Mouse (Mus musculus): ENCODE measurements around the gene Fam50b. TPM values are rescaled to one million over a fixed set of nuclear protein-coding genes. Genes with fewer than 3 reads are reported as not detected.

Fam50b gene
- polyA plus RNA-seq, 1 experiment from 2014 or later: not detected

DNA sequence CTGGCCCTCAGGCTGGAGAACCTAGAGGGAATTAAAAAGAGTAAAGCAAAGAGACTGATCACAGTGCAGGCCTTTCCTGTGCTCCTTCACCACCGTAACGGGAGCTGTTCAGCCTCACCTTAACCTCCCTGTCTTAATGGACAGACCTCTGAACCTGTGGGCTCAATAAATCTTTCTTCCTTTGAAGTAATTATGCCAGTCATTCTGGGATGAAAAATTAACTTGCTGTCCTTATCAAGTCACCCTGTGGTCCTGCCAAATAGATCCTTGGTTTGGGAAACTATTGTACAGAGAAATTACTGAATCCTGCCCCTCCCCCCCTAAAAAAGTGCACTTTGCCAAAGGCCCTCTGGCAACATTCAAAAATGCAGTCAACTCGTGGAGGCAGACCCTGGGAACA lies 4.4 kb downstream of the Fam50b start:
- Histone ChIP-seq H3K27ac (no peak overlapping the region), H3K4me3 (no peak overlapping the region), H3K9me3 (replicated peaks) (no peaks in the 10 kb centered on the region), H3K36me3 (no peaks in the 10 kb centered on the region), H3K4me2 (no peak overlapping the region), H3K4me1 (replicated peaks) (peaks cover 25% of the 10 kb centered on the region), H3K27me3 (no peaks in the 10 kb centered on the region), H3K9ac (no peak overlapping the region)
- WGBS: 62% methylated on average over 3 of the region's 3 CpGs
- ATAC-seq (replicated peaks; ENCODE audit: insufficient number of reproducible peaks, insufficient read depth, low FRiP score, low read depth): no peak

DNA sequence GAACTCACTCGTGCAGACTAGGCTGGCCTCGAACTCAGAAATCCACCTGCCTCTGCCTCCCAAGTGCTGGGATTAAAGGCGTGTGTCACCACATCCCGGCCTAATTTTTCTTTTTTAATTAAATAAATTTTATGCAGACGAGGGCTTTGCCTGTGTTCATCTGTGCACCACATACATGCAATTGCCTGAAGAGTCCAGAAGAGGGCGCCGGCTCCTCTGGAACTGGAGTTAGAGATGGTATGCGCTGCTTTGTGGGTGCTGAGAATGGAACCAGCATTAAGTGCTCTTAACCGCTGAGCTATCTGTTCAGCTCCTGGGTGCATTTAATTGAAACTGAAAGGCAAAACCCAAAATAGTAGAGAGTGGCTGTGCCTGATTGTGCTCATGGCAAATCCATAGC lies 6.6 kb downstream of the Fam50b start:
- H3K4me3 ChIP-seq: no peak overlapping the region
- no peak overlapping the region for H3K27ac ChIP-seq
- H3K4me2 ChIP-seq: no peak overlapping the region
- no peak overlapping the region for H3K9ac ChIP-seq
- peaks cover 20% of the 10 kb centered on the region for H3K4me1 ChIP-seq (replicated peaks)
- H3K9me3 ChIP-seq (replicated peaks): no peaks in the 10 kb centered on the region
- no peaks in the 10 kb centered on the region for H3K27me3 ChIP-seq
- 82% methylated on average over 9 of the region's 9 CpGs for WGBS
- H3K36me3 ChIP-seq: no peaks in the 10 kb centered on the region
- no peak for ATAC-seq (replicated peaks; ENCODE audit: insufficient number of reproducible peaks, insufficient read depth, low FRiP score, low read depth)

DNA sequence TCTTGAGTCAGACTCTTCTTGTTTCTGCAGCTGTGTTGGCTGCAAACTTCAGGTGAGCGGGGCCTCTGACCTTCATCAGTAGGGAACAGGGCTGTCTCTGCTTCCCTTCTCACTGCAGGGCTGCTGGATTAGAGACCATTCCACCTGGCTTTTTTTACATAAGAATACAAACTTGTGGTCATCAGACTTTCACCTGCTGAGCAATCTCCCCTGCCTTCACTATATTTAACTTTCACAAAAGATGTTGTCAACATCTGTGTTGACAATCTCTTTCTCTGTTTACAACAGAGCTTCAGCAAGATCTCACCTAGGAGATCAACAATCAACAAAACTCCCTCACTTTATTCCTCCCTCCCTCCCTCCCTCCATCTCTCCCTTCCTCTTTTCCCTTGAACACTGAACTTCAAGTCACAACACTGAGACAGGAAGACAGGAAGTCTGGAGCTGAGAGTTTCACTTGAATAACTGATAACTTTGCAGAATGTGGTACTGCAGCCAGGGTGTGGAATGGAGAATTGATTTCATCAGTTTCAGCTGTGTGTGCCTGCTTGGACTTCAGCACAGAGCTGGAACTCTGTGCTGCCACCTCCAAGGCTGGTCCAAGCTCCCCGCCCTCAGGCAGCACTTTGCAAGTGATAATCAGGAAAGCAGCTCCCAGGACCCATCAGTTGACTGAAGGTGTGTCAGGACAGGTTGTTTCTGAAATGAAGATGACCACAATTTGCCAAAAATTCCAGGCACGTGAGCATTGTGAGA lies 7.3 kb downstream of the Fam50b start:
- H3K4me3 ChIP-seq: no peak overlapping the region
- no peak overlapping the region for H3K9ac ChIP-seq
- H3K4me1 ChIP-seq (replicated peaks): peaks cover 20% of the 10 kb centered on the region
- H3K4me2 ChIP-seq: no peak overlapping the region
- no peaks in the 10 kb centered on the region; the same call in 1 of the 2 replicates for H3K9me3 ChIP-seq (replicated peaks)
- no peaks in the 10 kb centered on the region for H3K27me3 ChIP-seq
- no peak for ATAC-seq (replicated peaks; ENCODE audit: insufficient number of reproducible peaks, insufficient read depth, low FRiP score, low read depth)
- 61% methylated on average over 3 of the region's 3 CpGs for WGBS
- H3K36me3 ChIP-seq: no peaks in the 10 kb centered on the region
- H3K27ac ChIP-seq: no peak overlapping the region

DNA sequence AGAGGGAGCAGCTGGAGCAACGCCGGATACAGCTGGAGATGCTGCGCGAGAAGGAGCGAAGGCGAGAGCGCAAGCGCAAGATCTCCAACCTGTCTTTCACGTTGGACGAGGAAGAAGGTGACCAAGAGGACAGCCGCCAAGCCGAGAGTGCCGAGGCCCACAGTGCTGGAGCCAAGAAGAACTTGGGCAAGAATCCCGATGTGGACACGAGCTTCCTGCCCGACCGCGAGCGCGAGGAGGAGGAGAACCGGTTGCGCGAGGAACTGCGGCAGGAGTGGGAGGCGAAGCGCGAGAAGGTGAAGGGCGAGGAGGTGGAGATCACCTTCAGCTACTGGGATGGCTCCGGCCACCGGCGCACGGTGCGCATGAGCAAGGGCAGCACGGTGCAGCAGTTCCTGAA lies 12.2 kb downstream of the Fam50b start:
- Histone ChIP-seq H3K27me3 (no peaks in the 10 kb centered on the region), H3K36me3 (no peaks in the 10 kb centered on the region), H3K27ac (no peak overlapping the region), H3K9ac (no peak overlapping the region), H3K9me3 (replicated peaks) (no peaks in the 10 kb centered on the region; the same call in 1 of the 2 replicates), H3K4me1 (replicated peaks) (peaks cover 14% of the 10 kb centered on the region), H3K4me3 (no peak overlapping the region), H3K4me2 (no peak overlapping the region)
- WGBS: 91% methylated on average over 34 of the region's 34 CpGs
- no peak for ATAC-seq (replicated peaks; ENCODE audit: insufficient number of reproducible peaks, insufficient read depth, low FRiP score, low read depth)

DNA sequence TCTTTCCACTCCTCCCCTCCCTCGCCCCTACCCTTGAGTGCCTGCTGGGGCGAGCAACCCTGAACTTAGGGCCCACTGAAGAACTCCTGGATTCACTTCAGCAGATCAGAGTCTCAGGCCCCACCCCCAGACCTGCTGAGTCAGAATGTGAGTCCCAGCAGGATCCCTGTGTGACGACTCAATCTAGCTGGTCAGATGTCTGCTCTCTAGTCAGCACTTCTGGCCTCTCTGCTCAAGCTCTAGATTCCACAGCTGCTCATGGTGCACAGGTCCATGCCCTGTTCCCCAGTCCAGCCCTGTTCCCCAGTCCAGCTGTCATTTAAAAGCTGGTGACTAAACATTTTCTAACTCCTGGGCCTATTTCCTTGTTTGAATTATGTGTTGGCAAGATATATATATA lies 13.9 kb downstream of the Fam50b start:
- Histone ChIP-seq H3K27ac (no peak overlapping the region), H3K9me3 (replicated peaks) (no peaks in the 10 kb centered on the region; the same call in 1 of the 2 replicates), H3K9ac (no peak overlapping the region), H3K4me3 (no peak overlapping the region), H3K27me3 (no peaks in the 10 kb centered on the region), H3K4me2 (no peak overlapping the region), H3K4me1 (replicated peaks) (peaks cover 8% of the 10 kb centered on the region), H3K36me3 (no peaks in the 10 kb centered on the region)
- ATAC-seq (replicated peaks; ENCODE audit: insufficient number of reproducible peaks, insufficient read depth, low FRiP score, low read depth): no peak
- WGBS: 57% methylated on average over 3 of the region's 3 CpGs

DNA sequence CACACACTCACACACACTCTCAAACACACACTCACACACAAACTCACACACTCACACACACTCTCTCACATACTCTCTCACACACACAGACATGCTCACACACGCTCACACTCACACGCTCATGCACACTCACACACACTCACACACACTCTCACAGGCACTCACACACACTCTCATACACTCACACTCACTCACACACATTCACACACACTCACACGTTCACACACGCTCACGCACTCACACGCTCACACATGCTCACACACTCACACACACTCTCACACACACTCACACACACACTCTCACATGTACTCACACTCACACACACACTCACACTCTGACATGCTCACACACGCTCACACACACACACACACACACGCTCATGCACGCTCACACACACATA lies 24.6 kb downstream of the Fam50b start:
- H3K27ac ChIP-seq: no peak overlapping the region
- H3K4me2 ChIP-seq: no peak overlapping the region
- H3K4me3 ChIP-seq: no peak overlapping the region
- H3K27me3 ChIP-seq: no peaks in the 10 kb centered on the region
- 95% methylated on average over 9 of the region's 9 CpGs for WGBS
- H3K9me3 ChIP-seq (replicated peaks): no peaks in the 10 kb centered on the region
- no peak for ATAC-seq (replicated peaks; ENCODE audit: insufficient number of reproducible peaks, insufficient read depth, low FRiP score, low read depth)
- H3K4me1 ChIP-seq (replicated peaks): peaks cover 17% of the 10 kb centered on the region
- no peak overlapping the region for H3K9ac ChIP-seq
- no peaks in the 10 kb centered on the region for H3K36me3 ChIP-seq

DNA sequence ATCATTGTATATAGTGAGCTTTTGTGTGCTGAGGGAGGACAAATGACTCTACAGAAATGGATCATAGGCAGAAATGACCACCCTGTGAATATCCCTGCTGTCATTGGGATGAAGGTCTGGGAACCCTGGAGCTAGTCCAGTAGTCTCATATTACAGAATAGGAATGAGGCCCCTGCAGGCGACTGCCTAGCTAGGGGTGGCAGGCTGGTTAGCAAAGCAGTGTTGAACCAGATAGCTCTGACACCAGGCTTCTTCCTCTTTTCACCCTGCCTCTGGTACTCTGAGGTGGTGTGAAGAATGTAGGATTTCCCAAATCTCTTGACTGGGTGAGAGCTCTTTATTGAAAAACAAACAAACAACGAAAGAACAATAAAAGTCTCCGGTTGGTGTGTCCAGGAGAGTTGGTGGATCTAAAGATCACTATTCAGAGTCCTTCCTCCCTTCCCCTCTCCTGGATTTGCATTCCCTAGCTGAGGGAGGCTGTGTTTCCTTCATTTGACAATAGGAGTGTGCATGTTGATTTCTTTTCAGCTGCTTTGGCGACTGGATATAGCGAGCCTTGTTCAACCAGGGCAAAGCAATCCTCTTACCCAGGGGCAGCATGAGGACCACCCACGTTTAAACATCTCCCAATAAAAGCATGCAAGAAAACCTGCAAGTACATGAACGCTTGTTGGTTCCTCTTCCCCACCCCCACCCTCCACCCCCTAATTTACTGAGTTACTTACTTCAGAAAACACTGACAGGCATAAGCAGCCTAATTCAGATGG lies 26.1 kb downstream of the Fam50b start:
- 31% methylated on average over 7 of the region's 7 CpGs for WGBS
- no peak overlapping the region for H3K4me3 ChIP-seq
- ATAC-seq (replicated peaks; ENCODE audit: insufficient number of reproducible peaks, insufficient read depth, low FRiP score, low read depth): no peak
- no peaks in the 10 kb centered on the region for H3K27me3 ChIP-seq
- no peak overlapping the region for H3K9ac ChIP-seq
- no peaks in the 10 kb centered on the region for H3K9me3 ChIP-seq (replicated peaks)
- peak overlapping the region; percentile 56 for H3K27ac ChIP-seq
- H3K4me2 ChIP-seq: no peak overlapping the region
- no peaks in the 10 kb centered on the region for H3K36me3 ChIP-seq
- peaks cover 17% of the 10 kb centered on the region for H3K4me1 ChIP-seq (replicated peaks)

DNA sequence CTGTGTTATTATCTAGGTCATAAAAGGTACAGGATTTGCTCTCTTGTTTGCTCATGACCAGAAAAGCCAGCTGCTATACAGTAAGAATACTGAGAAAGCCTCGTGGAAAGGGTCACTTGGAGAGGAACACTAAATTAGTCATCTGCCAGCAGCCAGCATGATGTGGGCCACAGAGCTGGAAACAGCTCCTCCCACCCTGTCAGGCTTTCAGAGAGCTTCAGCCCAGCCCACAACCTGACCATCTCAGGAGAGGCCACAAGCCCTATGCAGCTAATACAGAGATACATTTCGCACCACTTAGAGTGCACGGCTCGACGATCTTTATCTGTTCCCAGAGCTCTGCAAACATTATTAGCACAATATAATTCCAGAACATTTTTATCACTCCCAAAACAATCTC lies 27.5 kb downstream of the Fam50b start:
- no peak overlapping the region for H3K9ac ChIP-seq
- WGBS: 21% methylated on average over 5 of the region's 5 CpGs
- H3K27ac ChIP-seq: no peak overlapping the region
- no peak for ATAC-seq (replicated peaks; ENCODE audit: insufficient number of reproducible peaks, insufficient read depth, low FRiP score, low read depth)
- H3K27me3 ChIP-seq: no peaks in the 10 kb centered on the region
- H3K4me2 ChIP-seq: no peak overlapping the region
- H3K9me3 ChIP-seq (replicated peaks): no peaks in the 10 kb centered on the region
- no peak overlapping the region for H3K4me3 ChIP-seq
- no peaks in the 10 kb centered on the region for H3K36me3 ChIP-seq
- H3K4me1 ChIP-seq (replicated peaks): peaks cover 17% of the 10 kb centered on the region

DNA sequence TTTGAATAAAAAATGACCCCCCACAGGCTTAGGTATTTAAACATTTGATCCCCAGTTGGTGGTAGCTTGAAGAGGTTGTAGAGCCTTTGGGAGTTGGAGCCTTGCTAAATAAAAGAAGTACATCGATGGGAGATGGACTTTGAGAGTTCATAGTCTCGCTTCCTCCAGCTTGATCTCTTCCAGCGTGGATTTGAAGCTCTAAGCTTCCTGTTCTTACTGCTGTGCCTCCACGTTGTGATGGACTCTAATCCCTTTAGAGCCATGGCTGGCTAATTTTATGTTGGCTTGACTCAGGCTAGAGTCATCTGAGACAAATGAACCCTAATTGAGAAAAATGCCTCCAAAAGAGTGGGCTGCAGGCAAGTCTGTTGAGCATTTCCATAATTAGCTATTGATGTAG lies 28.2 kb downstream of the Fam50b start:
- H3K27me3 ChIP-seq: no peaks in the 10 kb centered on the region
- WGBS: 61% methylated on average over 4 of the region's 4 CpGs
- H3K9me3 ChIP-seq (replicated peaks): no peaks in the 10 kb centered on the region
- H3K36me3 ChIP-seq: no peaks in the 10 kb centered on the region
- no peak overlapping the region for H3K4me3 ChIP-seq
- no peak overlapping the region for H3K4me2 ChIP-seq
- no peak for ATAC-seq (replicated peaks; ENCODE audit: insufficient number of reproducible peaks, insufficient read depth, low FRiP score, low read depth)
- no peak overlapping the region for H3K27ac ChIP-seq
- no peak overlapping the region for H3K9ac ChIP-seq
- H3K4me1 ChIP-seq (replicated peaks): peaks cover 17% of the 10 kb centered on the region

DNA sequence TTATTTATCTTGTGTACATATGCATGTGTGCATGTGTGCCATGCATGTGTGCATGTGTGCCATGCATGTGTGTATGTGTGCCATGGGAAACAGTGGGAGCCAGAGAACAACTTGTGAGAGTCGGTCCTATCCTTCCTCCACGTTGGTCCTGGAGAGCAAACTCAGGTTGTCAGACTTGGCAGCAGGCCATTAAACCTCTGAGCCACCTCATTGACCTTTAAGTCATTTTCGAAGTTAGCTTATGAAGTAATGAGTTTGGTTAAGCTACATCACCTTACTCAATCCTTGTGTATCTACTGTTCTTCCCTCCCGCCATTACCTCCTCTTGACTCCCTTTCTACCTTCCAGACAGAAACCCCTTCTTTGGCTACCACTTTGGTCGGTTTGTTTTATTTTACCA lies 30.6 kb downstream of the Fam50b start:
- no peaks in the 10 kb centered on the region for H3K36me3 ChIP-seq
- peaks cover 13% of the 10 kb centered on the region for H3K4me1 ChIP-seq (replicated peaks)
- H3K4me2 ChIP-seq: no peak overlapping the region
- H3K27me3 ChIP-seq: no peaks in the 10 kb centered on the region
- no peak overlapping the region for H3K9ac ChIP-seq
- no peak overlapping the region for H3K27ac ChIP-seq
- no peak overlapping the region for H3K4me3 ChIP-seq
- no peaks in the 10 kb centered on the region for H3K9me3 ChIP-seq (replicated peaks)
- 67% methylated on average over 5 of the region's 5 CpGs for WGBS
- no peak for ATAC-seq (replicated peaks; ENCODE audit: insufficient number of reproducible peaks, insufficient read depth, low FRiP score, low read depth)

DNA sequence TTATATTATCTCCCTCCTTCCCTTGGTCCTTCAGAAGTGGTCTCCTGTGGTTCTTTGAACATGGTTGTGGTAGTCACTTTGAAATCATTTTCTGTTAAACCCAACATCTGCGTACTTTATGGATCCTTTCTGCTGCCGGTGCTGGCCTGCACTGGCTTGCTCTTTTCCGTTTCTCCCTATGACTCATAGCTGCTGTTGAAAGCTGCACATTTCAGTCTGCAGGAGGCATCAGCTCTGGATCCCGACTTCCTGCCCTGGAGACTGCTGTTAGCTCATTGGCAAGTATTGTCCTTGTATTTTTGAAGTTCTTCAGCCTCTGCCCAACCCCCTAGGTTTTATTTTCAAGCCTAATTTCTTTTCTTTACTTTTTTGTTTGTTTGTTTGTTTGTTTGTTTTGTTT lies 31.9 kb downstream of the Fam50b start:
- Histone ChIP-seq H3K27me3 (no peaks in the 10 kb centered on the region), H3K36me3 (no peaks in the 10 kb centered on the region), H3K4me2 (no peak overlapping the region), H3K9ac (no peak overlapping the region), H3K27ac (no peak overlapping the region), H3K4me3 (no peak overlapping the region), H3K4me1 (replicated peaks) (peaks cover 4% of the 10 kb centered on the region; the same call in 1 of the 2 replicates), H3K9me3 (replicated peaks) (no peaks in the 10 kb centered on the region)
- 47% methylated on average over 4 of the region's 4 CpGs for WGBS
- no peak for ATAC-seq (replicated peaks; ENCODE audit: insufficient number of reproducible peaks, insufficient read depth, low FRiP score, low read depth)
